Mouse (Mus musculus): ENCODE results near the gene Il17c. TPM values are rescaled to one million over a fixed set of nuclear protein-coding genes. Genes with fewer than 3 reads are reported as not detected.

Gene Il17c
- polyA plus RNA-seq, 1 experiment, result 0.68 TPM

DNA sequence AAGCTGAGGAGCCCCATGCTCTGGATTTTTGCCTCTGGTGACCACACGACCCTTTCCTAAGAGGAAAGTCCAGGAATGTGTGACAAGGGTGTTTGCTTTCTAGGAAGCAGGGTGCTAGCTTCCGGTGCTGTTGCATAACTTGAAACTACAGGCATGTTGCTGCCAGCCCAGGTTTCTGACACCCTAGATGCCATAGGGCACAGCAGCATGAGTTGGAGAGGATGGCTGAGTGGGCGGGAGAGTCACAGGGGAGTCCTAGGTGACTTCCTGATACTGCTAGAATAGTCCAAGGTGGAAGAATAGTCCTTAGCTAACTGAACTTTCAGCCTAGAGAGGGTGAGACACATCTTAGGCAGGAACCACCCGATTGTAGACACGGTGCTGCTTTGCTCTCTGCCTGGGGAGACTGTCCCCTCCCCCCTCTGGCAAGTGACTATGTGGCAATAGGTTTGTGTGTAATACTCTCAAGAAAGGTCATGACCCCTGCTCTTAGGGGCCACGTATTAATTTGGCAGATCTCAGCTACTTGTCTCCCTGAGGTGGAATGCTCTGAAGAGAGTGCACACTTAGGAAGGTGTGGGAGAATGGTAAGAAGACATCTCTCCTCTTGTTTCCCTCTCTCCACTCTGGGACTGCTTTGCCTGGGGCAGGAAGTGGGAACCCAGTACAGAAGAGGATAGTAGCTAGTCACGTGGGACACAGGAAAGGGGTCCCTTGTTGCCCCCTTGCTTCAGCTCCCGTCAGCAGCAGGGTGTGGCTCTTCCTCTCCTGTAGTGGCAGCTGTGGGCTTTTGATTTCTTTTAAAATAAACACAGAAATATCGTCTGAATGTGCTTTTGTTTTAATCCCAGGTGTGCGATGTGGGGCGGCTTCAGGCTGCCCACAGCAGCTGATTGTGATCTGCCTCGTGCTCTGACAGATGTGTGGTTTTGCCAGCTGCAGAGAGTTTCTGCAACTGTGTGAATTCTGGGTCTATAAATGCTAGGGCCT, 42.1 kb downstream of the Il17c start:
- Histone ChIP-seq H3K27me3 (replicated peaks) (no peaks in the 10 kb centered on the region), H3K9me3 (no peaks in the 10 kb centered on the region), H3K36me3 (replicated peaks; ENCODE audit: low read length) (peaks cover 42% of the 10 kb centered on the region), H3K4me1 (peaks cover 97% of the 10 kb centered on the region), H3K4me3 (replicated peaks) (peak overlapping the region; percentile 62)
- no peak for TF ChIP-seq FLI1 (IDR thresholded peaks at IDR 0.05; ENCODE audit: low read length)
- TF ChIP-seq GATA1 (IDR thresholded peaks at IDR 0.05; ENCODE audit: borderline replicate concordance, low read length), result no peak

GRCm38 (mm10) chr8:122464985-122465384, 43.2 kb downstream of the Il17c start:
- Histone ChIP-seq H3K27me3 (replicated peaks) (no peaks in the 10 kb centered on the region), H3K4me1 (peaks cover 97% of the 10 kb centered on the region), H3K9me3 (no peaks in the 10 kb centered on the region), H3K36me3 (replicated peaks; ENCODE audit: low read length) (peaks cover 52% of the 10 kb centered on the region), H3K4me3 (replicated peaks) (peak overlapping the region; percentile 79)
- TF ChIP-seq GATA1 (IDR thresholded peaks at IDR 0.05; ENCODE audit: borderline replicate concordance, low read length) (no peak), FLI1 (IDR thresholded peaks at IDR 0.05; ENCODE audit: low read length) (no peak)

- H3K4me1 ChIP-seq, result peaks cover 96% of the 10 kb centered on the region
- H3K9me3 ChIP-seq, result no peaks in the 10 kb centered on the region
- no peaks in the 10 kb centered on the region for H3K27me3 ChIP-seq (replicated peaks)
- TF ChIP-seq FLI1 (IDR thresholded peaks at IDR 0.05; ENCODE audit: low read length) (no peak), GATA1 (IDR thresholded peaks at IDR 0.05; ENCODE audit: borderline replicate concordance, low read length) (no peak)
- H3K36me3 ChIP-seq (replicated peaks; ENCODE audit: low read length), result peaks cover 79% of the 10 kb centered on the region
- H3K4me3 ChIP-seq (replicated peaks), result no peak overlapping the region
Observed at GRCm38 (mm10) chr8:122467816-122468215, 46.0 kb downstream of the Il17c start.

DNA sequence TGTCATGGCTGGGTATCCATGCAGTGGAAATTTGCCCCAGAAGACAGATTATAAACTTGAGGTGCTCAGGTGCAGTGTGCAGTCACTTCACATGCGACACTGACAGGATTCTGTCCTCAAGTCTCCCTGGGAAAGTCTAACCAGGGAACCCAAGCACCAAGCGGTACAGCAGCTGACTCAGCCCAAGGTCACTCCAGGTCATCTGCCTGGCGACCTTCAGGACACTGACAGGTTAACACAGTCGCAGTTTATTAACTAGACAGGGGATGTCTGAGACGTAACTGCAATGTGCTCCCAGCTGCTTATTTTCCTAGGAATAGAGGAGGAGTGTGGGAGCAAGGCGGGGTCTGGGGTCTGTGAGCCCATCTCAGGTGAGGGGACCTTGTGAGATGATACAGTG, 47.6 kb downstream of the Il17c start:
- H3K4me1 ChIP-seq, result peaks cover 96% of the 10 kb centered on the region
- no peaks in the 10 kb centered on the region for H3K27me3 ChIP-seq (replicated peaks)
- no peak overlapping the region for H3K4me3 ChIP-seq (replicated peaks)
- H3K36me3 ChIP-seq (replicated peaks; ENCODE audit: low read length), result peaks cover 93% of the 10 kb centered on the region
- TF ChIP-seq GATA1 (IDR thresholded peaks at IDR 0.05; ENCODE audit: borderline replicate concordance, low read length) (no peak), FLI1 (IDR thresholded peaks at IDR 0.05; ENCODE audit: low read length) (no peak)
- H3K9me3 ChIP-seq, result no peaks in the 10 kb centered on the region

- H3K36me3 ChIP-seq (replicated peaks; ENCODE audit: low read length), result peaks cover 91% of the 10 kb centered on the region
- no peak for TF ChIP-seq GATA1 (IDR thresholded peaks at IDR 0.05; ENCODE audit: borderline replicate concordance, low read length)
- no peak for TF ChIP-seq FLI1 (IDR thresholded peaks at IDR 0.05; ENCODE audit: low read length)
- peaks cover 96% of the 10 kb centered on the region for H3K4me1 ChIP-seq
- H3K9me3 ChIP-seq, result no peaks in the 10 kb centered on the region
- no peak overlapping the region for H3K4me3 ChIP-seq (replicated peaks)
- H3K27me3 ChIP-seq (replicated peaks), result no peaks in the 10 kb centered on the region
Observed at GRCm38 (mm10) chr8:122469965-122470364, 48.1 kb downstream of the Il17c start.

DNA sequence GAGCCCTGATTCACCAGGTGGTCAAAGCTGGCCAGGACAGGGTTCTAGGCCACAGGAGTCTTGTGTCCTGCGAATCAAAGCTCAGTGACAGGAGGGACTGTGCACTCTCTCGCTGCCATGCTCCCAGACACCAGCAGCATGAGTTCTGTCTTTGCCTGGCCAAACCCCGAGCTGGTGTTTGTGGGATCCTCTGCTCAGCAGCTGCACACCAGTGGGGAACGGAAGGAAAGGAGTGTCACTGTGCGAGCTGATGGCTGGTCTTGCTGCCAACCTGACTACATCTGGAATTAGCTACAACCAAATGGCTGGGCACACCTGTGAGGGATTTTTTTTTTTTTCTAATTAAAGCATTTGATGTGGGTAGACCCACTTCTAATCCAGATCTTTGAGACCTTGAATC, 48.9 kb downstream of the Il17c start:
- TF ChIP-seq GATA1 (IDR thresholded peaks at IDR 0.05; ENCODE audit: borderline replicate concordance, low read length) (no peak), FLI1 (IDR thresholded peaks at IDR 0.05; ENCODE audit: low read length) (no peak)
- peaks cover 91% of the 10 kb centered on the region for H3K4me1 ChIP-seq
- peak overlapping the region; percentile 15 for H3K4me3 ChIP-seq (replicated peaks)
- no peaks in the 10 kb centered on the region for H3K9me3 ChIP-seq
- peaks cover 83% of the 10 kb centered on the region for H3K36me3 ChIP-seq (replicated peaks; ENCODE audit: low read length)
- no peaks in the 10 kb centered on the region for H3K27me3 ChIP-seq (replicated peaks)

Other genes with a start within 250 kb of the Il17c start
- gene Zfpm1, start 139.9 kb upstream of the Il17c start, polyA plus RNA-seq (2012; ENCODE audit: insufficient read depth, low replicate concordance), result 1,238 and 3,030 TPM in 2 replicates
- 1.8 TPM in 1 of 2 replicates, not detected in the other for gene Trhr2, start 61.3 kb upstream of the Il17c start, polyA plus RNA-seq (2012; ENCODE audit: insufficient read depth, low replicate concordance)
- gene Zc3h18, start 45.4 kb upstream of the Il17c start, polyA plus RNA-seq (2012; ENCODE audit: insufficient read depth, low replicate concordance), result 80.4 and 130 TPM in 2 replicates
- 3,699 and 12,582 TPM in 2 replicates for gene Cyba, start 10.9 kb downstream of the Il17c start, polyA plus RNA-seq (2012; ENCODE audit: insufficient read depth, low replicate concordance)
- gene Mvd, start 21.4 kb downstream of the Il17c start, polyA plus RNA-seq (2012; ENCODE audit: insufficient read depth, low replicate concordance), result 66.0 and 142 TPM in 2 replicates
- 2.8 and 8.0 TPM in 2 replicates for gene Snai3, start 38.7 kb downstream of the Il17c start, polyA plus RNA-seq (2012; ENCODE audit: insufficient read depth, low replicate concordance)
- 86.9 and 219 TPM in 2 replicates for gene Rnf166, start 54.0 kb downstream of the Il17c start, polyA plus RNA-seq (2012; ENCODE audit: insufficient read depth, low replicate concordance)
- gene Ctu2, start 54.1 kb downstream of the Il17c start, polyA plus RNA-seq (2012; ENCODE audit: insufficient read depth, low replicate concordance), result 40.5 and 70.3 TPM in 2 replicates
- gene Piezo1, start 129.3 kb downstream of the Il17c start, polyA plus RNA-seq (2012; ENCODE audit: insufficient read depth, low replicate concordance), result 25.0 and 60.9 TPM in 2 replicates
- 68.9 and 81.7 TPM in 2 replicates for gene Cdt1, start 146.0 kb downstream of the Il17c start, polyA plus RNA-seq (2012; ENCODE audit: insufficient read depth, low replicate concordance)
- 257 and 338 TPM in 2 replicates for gene Aprt, start 154.9 kb downstream of the Il17c start, polyA plus RNA-seq (2012; ENCODE audit: insufficient read depth, low replicate concordance)
- gene Galns, start 189.4 kb downstream of the Il17c start, polyA plus RNA-seq (2012; ENCODE audit: insufficient read depth, low replicate concordance), result 12.6 and 15.3 TPM in 2 replicates
- 2.2 TPM in 1 of 2 replicates, not detected in the other for gene Trappc2l, start 189.6 kb downstream of the Il17c start, polyA plus RNA-seq (2012; ENCODE audit: insufficient read depth, low replicate concordance)
- 0.25 TPM in 1 of 2 replicates, not detected in the other for gene Pabpn1l, start 200.7 kb downstream of the Il17c start, polyA plus RNA-seq (2012; ENCODE audit: insufficient read depth, low replicate concordance)

Measured in megakaryocyte, embryonic 14.5 days (primary cell).